Mouse (Mus musculus) hindbrain, embryonic 11.5 days (tissue): ENCODE measurements at regions not wholly inside any gene's neighbourhood (a gene's known extent, or its start where the extent isn't known, plus 50 kb on each side); places are given as distances from the start of the nearest gene placed in this dataset.
A peak's percentile ranks its signal among the peaks of the same experiment; 100 is the strongest.

Experiments
- ATAC-seq: fragments of 200-750 bp; cut with Nextera tagmentation; 2 replicates; pipeline ENCODE4 v1.8.0; 2017; ENCODE audit warnings: mild to moderate bottlenecking, moderate TSS enrichment, moderate library complexity; ENCODE audit not compliant: low FRiP score
- DNase-seq: peaks from one replicate; pipeline ENCODE4 v3.0.0-alpha.2; 2015; ENCODE audit warnings: low spot score
- H3K27ac ChIP-seq: fragments of 300-500 bp; sonication (generic); 2 replicates; pipeline ENCODE4 v1.5.1; 2014; ENCODE audit warnings: mild to moderate bottlenecking, low read depth, low read length
- H3K27me3 ChIP-seq: fragments of 300-500 bp; sonication (generic); 2 replicates; pipeline ENCODE4 v1.6.1; 2014; ENCODE audit warnings: mild to moderate bottlenecking, low read length, moderate library complexity, mixed read lengths; ENCODE audit not compliant: control insufficient read depth, insufficient read depth
- H3K36me3 ChIP-seq: fragments of 300-500 bp; sonication (generic); 2 replicates; pipeline ENCODE4 v1.6.1; 2014; ENCODE audit warnings: mild to moderate bottlenecking, low read length, moderate library complexity, mixed read lengths; ENCODE audit not compliant: control insufficient read depth, insufficient read depth
- H3K4me1 ChIP-seq: fragments of 300-500 bp; sonication (generic); replicated peaks from 2 replicates; pipeline ENCODE4 v1.6.1; 2014; ENCODE audit warnings: low read length, mixed read lengths; ENCODE audit not compliant: control insufficient read depth, insufficient read depth
- H3K4me2 ChIP-seq: fragments of 300-500 bp; sonication (generic); replicated peaks from 2 replicates; pipeline ENCODE4 v1.6.1; 2014; ENCODE audit warnings: mild to moderate bottlenecking, low read depth, low read length
- H3K4me3 ChIP-seq: fragments of 300-500 bp; sonication (generic); 2 replicates; pipeline ENCODE4 v1.5.1; 2014; ENCODE audit warnings: low read depth, low read length
- H3K9ac ChIP-seq: fragments of 300-500 bp; sonication (generic); 2 replicates; pipeline ENCODE4 v1.6.1; 2014; ENCODE audit warnings: low read depth, low read length
- H3K9me3 ChIP-seq: fragments of 300-500 bp; sonication (generic); 2 replicates; pipeline ENCODE4 v1.6.1; 2016; ENCODE audit warnings: low read length; ENCODE audit not compliant: control insufficient read depth
- WGBS: fragments of 180-500 bp; shearing (Covaris S2); extraction: QIAGEN DNeasy Blood & Tissue Kit; methylation state at CpG from one replicate; pipeline ENCODE4 v1.1.7; 2014; 5-methylcytosine and 5-hydroxymethylcytosine counted together

GRCm38 (mm10) chr9:43585616-43586015 is 158.2 kb upstream of the Nectin1 start:
- 56% methylated on average over 6 of the region's 6 CpGs for WGBS
- ATAC-seq: no peak
- no peaks in the 10 kb centered on the region for H3K4me1 ChIP-seq

GRCm38 (mm10) chr9:43593236-43593635 is 150.5 kb upstream of the Nectin1 start:
- H3K9me3 ChIP-seq: no peaks in the 10 kb centered on the region
- DNase-seq (no peak), ATAC-seq (no peak)
- H3K27ac ChIP-seq: no peak overlapping the region; the same call in 1 of the 2 replicates
- no peaks in the 10 kb centered on the region for H3K36me3 ChIP-seq
- no peaks in the 10 kb centered on the region for H3K27me3 ChIP-seq
- H3K9ac ChIP-seq: no peak overlapping the region
- no peak overlapping the region for H3K4me3 ChIP-seq
- no peaks in the 10 kb centered on the region for H3K4me1 ChIP-seq
- WGBS: 77% methylated on average over 6 of the region's 6 CpGs
- no peak overlapping the region for H3K4me2 ChIP-seq

More at GRCm38 (mm10) chr9:43585616-43586015, 158.2 kb upstream of the Nectin1 start:
- Histone ChIP-seq H3K9ac (no peak overlapping the region), H3K9me3 (no peaks in the 10 kb centered on the region), H3K4me2 (no peak overlapping the region), H3K27ac (no peak overlapping the region), H3K4me3 (no peak overlapping the region), H3K27me3 (no peaks in the 10 kb centered on the region), H3K36me3 (no peaks in the 10 kb centered on the region)
- no peak for DNase-seq

GRCm38 (mm10) chr9:43594814-43595213 is 149.0 kb upstream of the Nectin1 start:
- ATAC-seq (no peak), DNase-seq (no peak)
- H3K4me3 ChIP-seq: no peak overlapping the region
- H3K4me1 ChIP-seq: no peaks in the 10 kb centered on the region
- no peaks in the 10 kb centered on the region for H3K9me3 ChIP-seq
- H3K27ac ChIP-seq: no peak overlapping the region
- H3K9ac ChIP-seq: no peak overlapping the region
- H3K27me3 ChIP-seq: no peaks in the 10 kb centered on the region
- 92% methylated on average over 3 of the region's 3 CpGs for WGBS
- H3K36me3 ChIP-seq: no peaks in the 10 kb centered on the region
- H3K4me2 ChIP-seq: no peak overlapping the region

GRCm38 (mm10) chr9:43595461-43595860 is 148.3 kb upstream of the Nectin1 start:
- Histone ChIP-seq H3K4me1 (no peaks in the 10 kb centered on the region), H3K36me3 (no peaks in the 10 kb centered on the region), H3K27ac (no peak overlapping the region), H3K27me3 (no peaks in the 10 kb centered on the region), H3K4me3 (no peak overlapping the region), H3K9ac (no peak overlapping the region), H3K4me2 (no peak overlapping the region), H3K9me3 (no peaks in the 10 kb centered on the region)
- ATAC-seq: no peak
- 72% methylated on average over 4 of the region's 4 CpGs for WGBS
- no peak for DNase-seq

- H3K4me2 ChIP-seq: no peak overlapping the region
- H3K27ac ChIP-seq: no peak overlapping the region
- no peaks in the 10 kb centered on the region for H3K9me3 ChIP-seq
- H3K4me1 ChIP-seq: no peaks in the 10 kb centered on the region
- ATAC-seq: no peak
- H3K4me3 ChIP-seq: no peak overlapping the region
- no peaks in the 10 kb centered on the region for H3K27me3 ChIP-seq
- no peak for DNase-seq
- no peaks in the 10 kb centered on the region for H3K36me3 ChIP-seq
- H3K9ac ChIP-seq: no peak overlapping the region
- WGBS: 63% methylated on average over 2 of the region's 2 CpGs
Measured at GRCm38 (mm10) chr9:43600396-43600795, 143.4 kb upstream of the Nectin1 start.

GRCm38 (mm10) chr9:43617632-43618031 is 126.2 kb upstream of the Nectin1 start:
- Histone ChIP-seq H3K27ac (no peak overlapping the region), H3K9ac (no peak overlapping the region), H3K36me3 (no peaks in the 10 kb centered on the region), H3K4me3 (no peak overlapping the region), H3K4me2 (no peak overlapping the region), H3K9me3 (no peaks in the 10 kb centered on the region), H3K4me1 (no peaks in the 10 kb centered on the region), H3K27me3 (0 out of 2 replicates have a peak, but pooled peaks cover 4% of the 10 kb centered on the region)
- WGBS: 19% methylated on average over 12 of the region's 12 CpGs
- peak; percentile 53 for DNase-seq
- ATAC-seq: peak; percentile 54; the same call in 1 of the 2 replicates

GRCm38 (mm10) chr9:43627558-43627957 is 116.2 kb upstream of the Nectin1 start:
- H3K9me3 ChIP-seq: no peaks in the 10 kb centered on the region
- no peaks in the 10 kb centered on the region for H3K4me1 ChIP-seq
- no peaks in the 10 kb centered on the region for H3K27me3 ChIP-seq
- no peak for ATAC-seq
- H3K36me3 ChIP-seq: no peaks in the 10 kb centered on the region
- no peak overlapping the region for H3K4me2 ChIP-seq
- no peak overlapping the region for H3K27ac ChIP-seq
- DNase-seq: no peak
- 65% methylated on average over 4 of the region's 4 CpGs for WGBS
- H3K4me3 ChIP-seq: no peak overlapping the region
- H3K9ac ChIP-seq: no peak overlapping the region

- 48% methylated on average over 11 of the region's 11 CpGs for WGBS
- H3K27me3 ChIP-seq: no peaks in the 10 kb centered on the region
- DNase-seq (no peak), ATAC-seq (no peak)
- no peaks in the 10 kb centered on the region for H3K36me3 ChIP-seq
- H3K9ac ChIP-seq: no peak overlapping the region
- H3K9me3 ChIP-seq: no peaks in the 10 kb centered on the region
- H3K4me2 ChIP-seq: no peak overlapping the region
- H3K27ac ChIP-seq: no peak overlapping the region
- no peak overlapping the region for H3K4me3 ChIP-seq
- H3K4me1 ChIP-seq: no peaks in the 10 kb centered on the region
Measured at GRCm38 (mm10) chr9:43628786-43629185, 115.0 kb upstream of the Nectin1 start.

- WGBS: 85% methylated on average over 11 of the region's 11 CpGs
- no peak overlapping the region for H3K4me3 ChIP-seq
- no peaks in the 10 kb centered on the region for H3K9me3 ChIP-seq
- no peaks in the 10 kb centered on the region for H3K36me3 ChIP-seq
- ATAC-seq (no peak), DNase-seq (no peak)
- H3K27me3 ChIP-seq: no peaks in the 10 kb centered on the region
- H3K9ac ChIP-seq: no peak overlapping the region
- H3K27ac ChIP-seq: no peak overlapping the region
- no peaks in the 10 kb centered on the region for H3K4me1 ChIP-seq
- no peak overlapping the region for H3K4me2 ChIP-seq
Measured at GRCm38 (mm10) chr9:43636372-43636965, 107.3 kb upstream of the Nectin1 start.
